Mouse (Mus musculus): ENCODE measurements around the gene Vegfb.
"Not testable (repeated sequence)": the region's sequence is repeated elsewhere in the genome, so short reads cannot be mapped to it uniquely, and the experiment has no call there.

The Vegfb gene

DNA sequence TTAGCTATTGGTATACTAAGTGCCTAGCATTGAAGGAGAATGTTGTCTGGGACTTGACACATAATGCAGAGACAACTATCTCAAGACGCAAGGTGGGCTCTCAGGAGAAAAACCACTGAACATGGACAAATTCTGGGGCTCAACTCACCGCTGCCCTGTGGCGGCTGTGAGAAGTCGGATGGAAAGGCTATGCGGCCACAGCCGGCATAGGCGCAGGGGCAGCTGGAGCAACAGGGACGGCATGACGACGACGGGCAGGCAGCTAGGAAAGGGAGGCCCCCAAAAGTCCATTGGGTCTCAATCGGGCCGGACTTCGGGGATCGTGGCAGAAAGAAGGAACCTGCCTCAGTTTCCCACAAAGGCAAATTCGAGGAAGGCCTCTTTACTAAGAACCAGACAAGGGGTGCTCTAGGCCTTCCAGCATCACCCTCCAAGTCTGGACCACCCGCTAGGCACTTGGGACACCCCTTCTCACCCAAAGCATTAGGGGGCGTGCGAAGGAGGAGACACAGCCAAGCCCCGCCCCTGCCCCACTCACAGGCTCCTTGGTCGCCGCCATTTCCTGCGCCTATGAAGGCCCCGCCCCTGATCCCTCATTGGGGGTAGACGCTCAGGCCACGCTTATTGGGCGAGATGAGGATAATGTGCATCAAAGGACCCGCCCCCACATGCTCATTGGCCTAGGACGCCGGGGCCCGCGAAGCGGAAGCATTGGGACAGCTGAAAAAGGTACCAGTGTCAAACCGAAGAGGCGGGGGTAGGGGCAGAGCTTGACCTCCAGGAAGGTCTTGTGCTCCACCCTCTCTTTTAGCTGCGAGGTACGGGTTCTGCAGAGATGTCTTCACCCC is 4.8 kb upstream of the Vegfb start, which contains the start of gene Dnajc4:
Gene Dnajc4 (minus strand): TSS at position 562 of the 848 bp plus-strand sequence.
- peak; percentile 97 for DNase-seq (ENCODE audit: low spot score in 2 of 2)

DNA sequence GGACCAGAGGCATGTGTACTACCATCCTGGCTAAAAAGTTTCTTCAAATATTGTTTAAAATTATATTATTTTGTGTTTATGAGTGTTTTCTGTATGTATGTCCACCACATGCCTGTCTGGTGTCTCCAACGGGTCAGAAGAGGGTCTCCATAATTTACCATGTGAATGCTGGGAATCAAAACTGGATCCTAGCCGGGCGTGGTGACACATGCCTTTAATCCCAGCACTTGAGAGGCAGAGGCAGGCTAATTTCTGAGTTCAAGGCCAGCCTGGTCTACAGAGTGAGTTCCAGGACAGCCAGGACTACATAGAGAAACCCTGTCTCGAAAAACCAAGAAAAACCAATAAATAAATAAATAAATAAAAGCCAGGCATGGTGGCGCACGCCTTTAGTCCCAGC is 3.7 kb upstream of the Vegfb start:
- not testable (repeated sequence) for DNase-seq (ENCODE audit: low spot score in 2 of 2)

DNA sequence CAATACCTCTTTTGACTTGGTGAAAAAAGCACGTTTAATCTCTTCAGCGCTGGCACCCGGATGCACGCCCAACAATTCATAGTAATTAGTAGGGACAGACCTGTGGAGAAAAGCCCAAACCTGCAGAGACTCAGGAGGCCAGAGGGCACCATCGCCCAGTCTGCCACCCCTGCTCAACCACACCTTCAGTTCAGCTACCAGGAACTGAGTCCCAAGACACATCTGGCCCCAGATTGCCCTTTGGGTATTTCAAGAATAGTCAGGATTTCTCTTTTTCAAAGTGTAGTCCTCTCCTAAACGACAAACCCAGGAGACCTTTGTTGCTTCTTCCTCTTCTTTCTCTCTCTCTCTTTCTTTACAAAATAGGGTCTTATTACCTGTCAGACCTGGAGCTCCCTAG is 3.3 kb upstream of the Vegfb start:
- DNase-seq (ENCODE audit: low spot score in 2 of 2), result no peak

DNA sequence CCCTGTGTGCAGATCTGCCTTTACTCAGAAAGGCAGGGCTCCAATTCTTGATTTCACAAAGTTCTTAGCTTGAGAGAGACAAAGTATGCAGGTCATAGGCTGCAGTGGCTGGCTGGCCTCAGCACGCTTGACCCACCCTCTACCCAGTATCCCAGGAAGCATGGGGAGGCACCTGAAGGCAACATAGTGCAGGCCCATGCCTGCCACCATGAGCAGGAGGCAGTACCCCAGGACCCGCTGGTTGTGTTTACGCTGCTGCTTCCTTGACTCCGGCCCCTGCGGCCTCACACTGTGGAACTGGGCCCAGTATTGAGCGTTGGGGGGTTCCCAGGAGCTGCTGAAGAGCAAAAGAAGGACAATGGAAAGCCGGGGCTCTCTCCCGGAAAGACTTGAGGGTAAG is 1.8 kb upstream of the Vegfb start:
- DNase-seq (ENCODE audit: low spot score in 2 of 2), result no peak

DNA sequence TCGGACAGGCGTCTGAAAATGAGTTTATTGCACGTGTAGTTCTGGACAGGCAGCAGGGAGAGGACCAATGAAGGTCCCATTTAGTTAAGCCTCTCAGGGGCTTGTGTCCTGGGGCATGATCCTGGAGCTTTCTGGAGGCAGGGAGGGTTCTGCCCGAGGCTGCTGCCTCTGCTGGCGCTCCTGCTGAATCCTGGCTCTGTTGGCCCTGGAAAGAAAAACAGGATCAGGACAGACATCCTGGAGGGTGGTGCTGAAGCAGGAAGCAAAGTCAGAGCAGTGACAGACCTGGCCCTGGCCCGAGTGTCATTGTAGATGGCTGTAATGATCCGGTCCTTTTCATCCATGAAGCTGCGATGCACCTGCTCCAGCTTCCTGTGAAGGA is 444 bp upstream of the Vegfb start:
- no peak for DNase-seq (ENCODE audit: low spot score in 2 of 2)

DNA sequence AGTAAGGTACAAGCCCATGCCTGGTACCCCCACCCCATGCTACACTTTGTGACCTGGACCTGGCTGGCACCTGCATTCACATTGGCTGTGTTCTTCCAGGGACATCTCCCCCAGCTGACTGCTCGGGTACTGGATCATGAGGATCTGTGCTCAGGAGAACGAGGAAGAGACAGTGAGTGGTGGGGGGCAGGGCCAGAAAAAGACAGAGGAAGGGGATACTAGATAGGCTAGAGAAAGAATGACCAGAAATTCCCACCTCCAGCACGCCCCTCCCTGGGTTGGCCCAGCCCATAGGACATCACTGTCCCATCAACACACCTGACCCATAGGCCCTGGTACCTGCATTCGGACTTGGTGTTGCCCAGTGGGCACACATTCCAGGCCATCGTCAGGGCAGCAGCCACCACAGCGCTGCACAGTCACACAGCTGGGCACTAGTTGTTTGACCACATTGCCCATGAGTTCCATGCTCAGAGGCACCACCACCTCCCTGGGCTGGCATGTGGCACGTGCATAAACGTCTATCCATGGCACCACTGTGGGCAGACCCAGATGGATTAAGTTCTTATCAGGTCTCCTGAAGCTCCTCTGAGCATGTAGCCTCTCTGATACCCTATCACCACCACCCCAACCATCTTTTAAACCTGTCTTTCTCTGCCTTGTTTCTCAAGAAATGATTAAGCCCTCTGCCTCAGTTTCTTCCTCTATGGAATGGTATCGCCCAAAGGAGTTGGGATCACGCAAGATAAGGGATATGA is 1.3 kb downstream of the Vegfb start:
- DNase-seq (ENCODE audit: low spot score in 2 of 2), result no peak

DNA sequence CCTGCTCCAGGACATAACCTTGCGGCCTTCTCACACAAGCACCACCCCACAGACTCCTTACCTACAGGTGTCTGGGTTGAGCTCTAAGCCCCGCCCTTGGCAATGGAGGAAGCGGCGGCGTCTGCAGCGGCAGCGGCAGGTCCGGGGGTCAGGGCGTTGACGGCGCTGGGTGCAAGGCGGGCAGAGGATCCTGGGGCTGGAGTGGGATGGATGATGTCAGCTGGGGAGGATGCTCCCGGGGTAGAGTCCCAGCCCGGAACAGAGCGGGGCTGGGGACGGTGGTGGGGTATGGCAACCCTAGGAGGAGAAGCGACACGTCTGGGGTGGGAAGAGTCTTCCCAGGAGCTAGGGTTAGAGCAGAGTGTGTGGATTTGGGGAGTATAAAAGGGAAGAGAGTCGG is 2.2 kb downstream of the Vegfb start:
- DNase-seq (ENCODE audit: low spot score in 2 of 2), result no peak

DNA sequence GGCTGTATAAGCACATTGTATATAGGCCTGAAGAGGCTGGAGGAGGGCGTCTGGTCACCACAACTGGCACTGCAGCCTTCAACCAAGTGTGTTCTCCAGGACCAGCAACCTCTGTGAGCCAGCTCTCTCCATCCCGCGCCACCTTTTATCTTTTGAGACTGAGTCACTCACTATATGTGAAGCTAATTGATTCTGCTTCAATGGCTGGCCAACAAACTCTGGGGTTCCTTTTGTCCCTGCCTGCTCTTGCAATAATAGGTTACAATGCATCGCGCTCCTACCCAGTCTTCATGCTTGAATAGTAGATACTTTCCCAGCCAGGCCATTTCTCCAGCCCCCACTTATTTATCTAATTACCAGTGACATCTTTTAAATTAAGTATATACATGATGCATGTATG is 3.8 kb downstream of the Vegfb start:
- no peak for DNase-seq (ENCODE audit: low spot score in 2 of 2)

DNA sequence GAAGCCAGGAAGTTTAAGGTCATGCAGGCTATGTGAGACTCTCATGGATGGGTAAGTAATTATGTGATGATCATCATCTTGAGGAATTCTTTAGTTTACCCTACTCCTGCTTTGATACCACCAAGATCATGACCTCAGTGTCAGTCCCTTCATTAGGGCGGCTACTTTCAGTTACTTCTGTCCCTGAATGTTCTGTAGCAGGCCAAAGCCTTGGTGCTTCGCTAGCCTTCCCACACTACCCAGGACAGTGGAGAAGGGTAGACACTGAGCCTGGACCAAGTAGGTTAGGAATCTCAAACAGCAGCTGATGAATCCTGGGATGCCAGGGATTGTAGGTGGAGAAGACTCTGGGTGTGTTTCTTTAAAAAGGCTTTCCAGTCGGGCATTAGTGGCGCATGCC is 6.0 kb downstream of the Vegfb start:
- DNase-seq (ENCODE audit: low spot score in 2 of 2), result no peak

DNA sequence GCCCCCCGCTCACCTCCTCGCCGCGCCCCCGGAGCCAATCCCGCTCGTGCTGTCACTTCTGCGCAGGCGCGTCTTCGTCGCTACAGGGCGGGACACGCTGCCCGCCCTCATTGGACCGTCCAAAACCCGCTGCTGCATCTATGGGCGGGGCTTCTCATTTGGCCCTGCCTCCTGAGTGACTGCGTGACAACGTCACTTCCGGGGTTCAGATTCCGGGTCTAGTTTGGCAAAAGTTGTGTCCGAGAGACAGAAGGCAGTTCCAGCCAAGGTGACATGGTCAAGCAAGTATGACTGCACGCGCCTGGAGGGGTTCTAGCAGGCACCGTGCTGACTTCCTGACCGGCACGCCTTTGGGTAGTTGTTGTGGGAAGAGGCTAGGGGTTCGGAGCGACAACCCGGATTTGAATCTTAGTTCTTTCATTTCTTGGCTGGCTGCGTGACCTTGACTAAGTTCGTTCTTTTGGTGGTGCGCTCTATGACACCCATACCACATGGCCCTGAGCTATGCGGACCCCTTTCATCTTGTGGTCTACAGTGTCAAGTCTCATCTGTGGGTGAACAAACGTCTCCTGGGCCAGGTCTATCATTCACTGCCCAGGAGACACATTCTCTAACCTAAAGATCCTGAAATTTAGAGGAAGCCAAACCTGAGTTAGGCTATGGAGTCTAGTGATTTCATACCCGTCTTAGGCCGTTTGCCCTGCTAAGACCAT is 6.9 kb downstream of the Vegfb start, which contains the start of gene Fkbp2:
Gene Fkbp2 (minus strand): TSS at position 121 of the 713 bp plus-strand sequence.
- DNase-seq (ENCODE audit: low spot score in 2 of 2), result peak; percentile 99

DNA sequence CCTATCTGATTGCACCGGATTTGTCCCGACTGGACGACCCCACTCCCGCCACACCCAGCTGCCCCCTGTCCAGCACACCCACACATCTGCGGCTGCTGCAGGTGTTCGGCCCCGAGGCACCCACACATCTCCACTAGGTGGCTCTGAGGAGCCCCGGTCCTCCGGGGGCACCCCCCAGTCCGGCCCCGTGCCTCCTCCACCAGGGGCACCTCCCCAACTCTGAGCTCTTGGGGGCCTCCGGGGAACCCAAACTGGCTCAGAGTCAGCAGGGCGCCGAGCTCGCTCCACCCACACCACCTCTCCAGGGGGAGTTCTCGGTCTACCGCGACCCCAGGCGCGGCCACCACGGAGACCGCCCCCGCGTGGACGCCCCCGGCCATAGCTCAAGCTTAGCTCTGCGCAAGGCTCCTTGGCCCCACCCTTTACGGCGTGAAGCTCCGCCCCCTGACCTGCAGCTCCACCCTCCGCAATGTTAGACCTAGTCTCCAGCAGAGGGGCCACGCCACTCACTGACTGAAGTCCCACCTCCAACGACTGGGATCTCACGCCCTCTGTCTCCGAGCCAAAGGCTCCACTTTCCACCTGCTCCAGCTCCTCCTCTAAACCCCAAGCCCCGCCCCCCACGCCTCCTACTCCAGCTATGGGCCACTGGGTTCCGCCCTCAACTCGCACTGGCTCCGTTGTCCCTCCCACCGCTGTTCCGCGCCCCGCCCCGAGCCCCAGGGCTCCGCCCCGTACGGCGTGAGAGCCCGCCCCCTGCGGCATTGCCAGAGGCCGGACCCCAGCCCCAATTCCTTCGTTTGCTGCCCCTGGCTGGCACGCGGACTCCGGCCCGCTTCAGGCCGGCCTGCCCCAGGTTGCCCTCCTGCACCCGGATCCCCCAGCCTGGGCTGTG is 7.7 kb downstream of the Vegfb start:
- peak; percentile 99 for DNase-seq (ENCODE audit: low spot score in 2 of 2)

DNA sequence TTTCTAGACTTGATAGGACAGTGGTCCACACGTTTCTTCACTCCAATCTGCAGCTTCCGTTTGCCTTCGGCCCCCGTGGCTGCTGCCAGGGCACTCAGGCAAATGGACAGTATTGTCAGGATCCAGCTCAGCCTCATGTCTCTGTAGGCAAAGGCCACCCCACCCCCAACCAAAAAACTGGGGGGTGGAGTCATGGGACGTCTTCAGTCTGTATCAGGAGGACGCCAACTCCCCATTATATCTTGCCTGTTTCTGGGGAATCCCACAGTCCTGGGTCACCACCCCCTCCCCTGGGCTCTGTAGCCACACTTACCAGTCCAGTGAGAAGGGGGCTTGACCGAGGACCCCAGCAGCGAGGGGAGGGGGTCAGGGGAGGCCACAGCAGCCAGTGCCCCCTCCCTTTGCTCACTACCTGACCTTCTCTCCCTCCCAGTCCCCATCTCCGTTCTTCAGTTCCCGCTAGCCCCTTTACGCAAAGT is 8.4 kb downstream of the Vegfb start:
- peak in 1 of 2 experiments; percentile 55 for DNase-seq (ENCODE audit: low spot score in 2 of 2)

DNA sequence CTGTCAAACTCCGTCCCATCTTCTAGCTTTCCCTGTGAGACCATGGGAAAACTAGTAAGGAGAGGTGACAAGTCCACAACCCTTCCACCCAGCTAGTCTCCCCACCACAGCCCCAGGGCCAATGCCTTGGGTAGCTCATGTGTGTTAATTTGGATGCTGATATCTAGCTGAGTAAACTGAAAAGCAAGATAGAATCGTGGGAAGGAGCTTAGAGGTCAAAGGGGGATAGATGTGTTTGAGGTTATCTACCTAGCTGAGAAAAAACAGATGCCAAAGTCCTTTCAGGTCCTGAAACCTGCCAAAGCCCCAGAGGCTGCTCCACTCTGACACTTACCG is 8.8 kb downstream of the Vegfb start:
- DNase-seq (ENCODE audit: low spot score in 2 of 2), result no peak

DNA sequence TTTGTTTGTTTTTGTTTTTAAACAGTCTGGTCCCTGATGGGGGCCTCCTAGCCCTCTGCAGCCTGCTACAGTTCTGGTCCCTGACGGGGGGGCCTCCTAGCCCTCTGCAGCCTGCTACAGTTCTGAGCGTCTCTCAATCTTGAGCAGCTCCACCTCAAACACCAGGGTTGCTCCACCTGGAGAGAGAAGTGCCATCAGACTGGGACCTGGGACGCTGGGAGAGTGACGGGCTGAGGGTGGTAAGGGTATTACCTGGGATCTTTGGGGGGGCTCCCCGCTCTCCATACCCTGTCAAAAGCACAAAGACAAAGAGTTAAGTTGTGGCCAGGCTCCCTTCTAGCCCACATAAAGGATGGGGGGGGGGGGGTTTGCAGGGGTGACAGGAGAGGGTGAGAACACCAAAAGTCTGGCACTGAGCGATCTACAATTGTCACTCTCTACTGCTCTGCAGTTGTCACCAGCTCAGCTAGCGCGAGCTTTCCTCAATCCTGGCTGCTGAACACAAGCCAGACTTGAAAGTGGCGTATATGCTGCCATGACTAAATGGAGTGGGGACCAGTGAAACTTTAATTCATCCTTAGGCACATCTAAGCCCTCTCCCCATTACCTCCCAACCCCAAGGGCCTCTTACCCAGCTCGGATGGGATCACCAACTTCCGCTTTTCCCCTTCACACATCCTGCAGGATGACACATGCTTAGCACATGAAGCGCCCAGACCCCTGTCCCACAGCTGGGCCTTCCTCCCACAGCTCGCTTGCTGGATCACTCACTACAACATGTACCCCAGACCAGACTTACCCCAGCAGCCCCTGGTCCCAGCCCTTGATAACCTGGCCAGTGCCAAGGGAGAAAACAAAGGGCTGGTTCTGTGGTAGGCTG is 9.5 kb downstream of the Vegfb start:
- DNase-seq (ENCODE audit: low spot score in 2 of 2), result no peak

DNA sequence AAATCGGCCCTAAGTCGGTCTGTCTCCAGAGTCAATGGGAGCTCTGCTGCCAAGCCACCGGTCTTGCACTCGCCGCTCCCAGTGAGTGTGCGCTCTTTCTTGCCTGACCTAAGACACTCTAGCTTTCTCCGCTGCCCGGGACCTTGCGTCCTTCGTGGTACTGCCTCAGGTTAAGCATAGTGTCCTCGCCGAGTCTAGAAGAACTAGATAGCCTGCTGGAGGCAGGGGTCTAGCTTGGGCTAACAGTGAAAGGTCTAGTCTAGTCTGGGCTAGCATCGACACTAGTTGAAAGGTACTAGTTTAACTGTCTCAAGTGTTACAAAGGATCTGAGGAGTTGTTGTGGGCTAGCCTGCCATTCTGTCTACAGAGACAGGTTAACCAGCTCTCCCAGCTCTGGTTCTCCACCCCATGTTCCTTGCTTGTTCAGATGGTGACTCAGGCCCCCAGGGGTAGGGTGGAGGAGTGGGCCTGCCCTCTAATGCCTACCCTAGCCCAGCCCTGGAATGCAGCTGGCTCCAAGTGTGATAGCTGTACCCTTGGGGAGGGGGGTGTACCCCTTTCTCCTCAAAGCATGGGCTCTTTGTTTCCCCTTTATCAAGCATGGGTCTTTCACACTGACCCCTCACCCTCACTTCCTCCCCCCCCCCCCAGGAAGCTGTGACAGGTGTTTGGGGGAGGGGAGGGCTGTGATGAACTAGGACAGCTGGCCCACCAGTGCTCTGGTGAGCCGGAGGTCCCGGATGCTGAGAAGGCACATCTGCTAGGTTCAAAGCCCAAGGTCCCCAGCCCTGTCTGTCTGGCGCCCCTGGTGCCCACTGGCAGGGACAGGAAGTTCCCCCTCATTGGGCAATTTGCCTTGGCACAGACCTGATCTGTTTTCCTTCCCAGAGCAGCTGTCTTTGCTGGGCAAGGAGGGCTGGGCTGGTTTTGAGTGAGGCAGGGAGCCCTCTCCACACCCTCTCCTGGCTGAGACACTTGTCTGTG is 11.6 kb downstream of the Vegfb start, which contains the start of gene Plcb3:
Gene Plcb3 (minus strand): TSS at position 934 of the 985 bp plus-strand sequence.
- peak in 1 of 2 experiments; percentile 63 for DNase-seq (ENCODE audit: low spot score in 2 of 2)

DNA sequence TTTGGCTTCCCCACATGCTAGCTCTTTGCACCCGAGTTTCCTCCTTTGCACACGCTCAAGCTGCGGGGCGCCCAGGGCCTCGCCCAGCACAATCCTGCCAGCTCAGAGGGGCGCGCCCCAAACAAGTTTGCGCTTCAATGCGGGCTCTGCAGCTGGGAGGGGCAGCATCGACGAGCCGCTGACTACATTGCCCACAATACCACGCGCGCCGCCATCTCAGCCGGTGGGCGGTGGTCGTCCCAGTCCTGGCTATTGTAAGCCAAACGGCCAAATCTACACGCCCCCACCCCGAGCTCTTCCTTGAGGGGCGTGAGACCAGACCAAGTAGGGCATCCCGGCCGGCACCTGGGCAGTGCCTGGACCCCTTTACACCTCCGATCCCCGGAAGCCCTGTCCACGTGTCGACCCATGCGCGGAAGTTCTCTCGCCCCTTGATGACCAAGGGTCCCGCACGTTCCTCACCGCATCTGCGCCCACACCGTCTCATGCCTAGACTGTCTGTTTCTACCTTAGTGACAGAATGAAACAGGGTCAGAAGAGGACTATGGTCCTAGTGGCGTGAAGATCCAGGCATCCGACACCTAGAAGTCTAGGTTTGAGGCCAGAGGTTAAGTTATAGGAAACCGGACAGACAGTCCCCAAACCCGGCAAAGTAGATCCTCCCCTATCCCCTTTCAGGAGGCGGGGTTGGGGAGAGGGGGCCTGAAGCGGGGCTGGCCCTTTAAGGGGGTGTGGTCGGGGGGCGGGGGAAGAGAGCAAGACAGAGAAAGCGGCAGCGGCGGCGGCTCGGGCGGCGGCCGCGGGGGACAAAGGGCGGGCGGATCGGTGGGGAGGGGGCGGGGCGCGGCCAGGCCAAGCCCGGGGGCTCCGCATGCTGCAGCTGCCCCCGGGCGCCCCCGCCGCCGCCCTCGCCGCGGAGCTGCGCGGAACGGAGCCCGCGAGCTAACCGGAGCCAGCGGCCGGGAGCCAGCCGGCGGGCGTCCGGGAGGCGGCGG is 12.9 kb downstream of the Vegfb start, which contains the start of gene Ppp1r14b:
Gene Ppp1r14b (plus strand): TSS at position 758 of the 995 bp plus-strand sequence.
- DNase-seq (ENCODE audit: low spot score in 2 of 2), result peak; percentile 81

DNA sequence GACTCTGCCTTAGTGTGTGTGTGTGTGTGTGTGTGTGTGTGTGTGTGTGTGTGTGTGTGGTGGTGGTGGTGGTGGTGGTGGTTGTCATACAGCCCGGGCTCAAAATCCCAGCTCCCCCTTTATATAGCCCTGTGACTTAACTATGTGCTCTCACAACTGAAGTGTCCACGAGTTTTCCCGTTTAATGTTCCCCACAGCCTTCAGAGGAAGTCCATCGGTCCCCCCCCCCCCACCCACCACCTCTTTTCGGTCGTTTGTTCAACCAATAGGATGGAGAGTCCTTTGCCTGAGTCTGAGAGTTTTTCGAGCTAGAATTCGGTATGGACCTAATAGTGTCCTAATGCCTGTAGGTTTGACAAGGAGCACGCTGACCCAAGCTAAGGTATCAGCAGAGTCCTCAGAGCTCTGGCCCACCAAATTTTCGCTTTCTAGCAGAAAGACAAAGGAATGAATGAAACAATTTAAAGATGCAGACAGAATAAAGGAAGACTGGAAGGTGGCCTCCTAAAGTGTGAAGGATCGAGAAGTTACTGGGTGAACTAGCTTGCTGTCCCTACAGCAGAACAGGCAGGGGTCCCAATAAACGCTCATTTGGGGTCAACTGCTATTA is 13.8 kb downstream of the Vegfb start:
- no peak for DNase-seq (ENCODE audit: low spot score in 2 of 2)
